Mouse (Mus musculus): Measurements from ENCODE around the gene Egfl7.

Gene Egfl7

DNA sequence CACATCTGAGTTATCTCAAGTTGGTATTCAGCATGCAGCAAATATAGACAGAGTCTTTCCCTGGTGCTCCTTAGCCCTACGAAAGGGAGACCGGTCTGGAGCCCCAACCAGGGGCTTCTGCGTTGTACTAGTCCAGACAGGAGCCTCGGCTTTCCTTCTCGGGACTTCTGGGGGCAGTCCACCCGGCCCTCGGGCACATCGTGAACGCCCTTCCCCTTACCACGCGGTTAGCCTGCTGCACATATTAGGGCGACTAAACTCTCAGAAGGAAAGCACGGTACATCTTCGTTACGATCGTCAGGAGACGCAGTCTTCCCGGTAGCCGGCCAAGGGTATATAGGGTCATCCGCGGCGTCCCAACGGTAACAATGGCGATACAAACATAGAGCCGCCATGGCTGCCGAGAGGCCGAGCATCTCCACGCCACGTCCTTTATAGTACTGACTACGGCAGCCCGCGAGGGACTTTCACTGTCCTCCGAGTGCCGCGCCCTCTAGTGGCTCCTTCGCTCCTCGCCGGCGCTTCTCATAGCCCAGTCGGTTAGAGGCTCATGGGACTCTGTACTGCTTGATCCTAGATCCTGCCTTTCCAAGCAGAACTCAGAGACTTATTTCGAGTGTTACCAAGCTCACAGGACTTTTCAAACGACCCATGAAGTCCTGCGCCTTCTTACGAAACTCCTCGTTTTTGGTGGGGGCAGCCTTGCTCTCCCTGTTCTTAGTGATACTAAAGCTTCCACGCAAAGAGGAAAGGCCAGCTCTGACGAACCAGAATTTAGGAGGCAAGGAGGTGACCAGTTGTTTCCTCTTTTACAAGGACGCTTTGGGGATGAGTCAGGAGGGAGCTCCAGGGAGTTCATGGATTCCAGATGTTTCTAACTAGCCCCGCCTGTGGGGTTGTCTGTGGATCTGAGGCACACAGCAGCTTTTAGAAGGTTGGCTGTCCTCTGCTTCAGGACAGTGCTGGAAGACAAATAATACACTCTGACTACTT is 60.3 kb downstream of the Egfl7 start:
- peak; percentile 99 for DNase-seq (ENCODE audit: low spot score)

DNA sequence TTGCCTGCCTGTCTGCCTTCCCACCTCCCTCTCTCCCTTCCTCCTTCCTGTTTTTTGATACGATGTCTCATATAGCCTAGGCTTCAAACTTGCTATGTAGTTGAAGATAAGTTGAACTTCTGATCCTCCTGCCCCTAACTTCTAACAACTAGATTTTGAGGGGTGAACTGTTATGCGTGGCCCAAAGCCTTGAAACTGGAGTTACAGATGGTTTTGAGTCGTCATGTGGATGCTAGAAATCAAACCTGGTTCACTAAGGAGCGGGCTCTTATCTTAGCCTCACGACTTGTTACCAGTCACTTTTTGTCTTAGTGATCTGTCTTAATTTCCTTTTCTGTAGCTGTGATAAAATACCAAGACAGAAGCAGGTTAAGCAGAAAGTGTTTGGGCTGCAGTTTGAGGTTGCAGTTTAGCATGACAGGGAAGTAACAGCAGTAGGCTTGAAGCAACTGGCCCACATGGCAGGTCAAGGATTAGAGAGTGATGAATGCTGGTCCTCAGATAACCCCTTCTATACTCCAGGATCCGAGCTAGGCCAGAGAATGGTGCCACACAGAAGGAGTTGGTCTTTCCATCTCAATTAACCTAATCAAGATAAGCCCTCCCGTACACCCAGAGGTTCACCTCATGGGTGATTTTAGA is 61.3 kb downstream of the Egfl7 start:
- no peak for DNase-seq (ENCODE audit: low spot score)
